Mouse (Mus musculus): ENCODE data around the gene Arfgef2. TPM values are rescaled to one million over a fixed set of nuclear protein-coding genes. Genes with fewer than 3 reads are reported as not detected.

Arfgef2 gene
- polyA plus RNA-seq, 1 experiment from 2014 or later = 4.2 TPM

DNA sequence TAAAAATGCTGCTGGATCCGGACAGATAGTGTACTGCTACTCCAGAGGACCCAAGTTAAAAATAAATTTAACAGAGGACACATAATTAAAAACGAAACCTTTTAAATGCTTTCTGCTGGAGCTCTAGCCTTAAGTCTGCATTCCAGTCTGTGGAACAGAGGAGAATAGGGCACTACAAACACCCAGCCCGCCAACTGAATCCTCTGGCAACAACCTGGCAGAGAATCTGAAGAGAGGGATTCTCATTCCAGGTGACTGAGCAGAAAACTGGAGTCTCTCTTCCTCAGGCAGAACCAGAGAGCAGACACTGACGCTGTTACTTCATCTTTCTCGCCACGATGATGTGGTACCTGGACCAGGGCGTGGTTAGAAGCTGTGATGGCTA, 4.9 kb upstream of the Arfgef2 start:
- ATAC-seq = no peak
- no peak overlapping the region for H3K4me3 ChIP-seq (ENCODE audit: low read length)
- no peak overlapping the region for H3K27ac ChIP-seq (ENCODE audit: low read depth, low read length)
- no peak overlapping the region for H3K9ac ChIP-seq (ENCODE audit: low read depth, low read length)
- H3K4me2 ChIP-seq (ENCODE audit: low read length) = no peak overlapping the region
- H3K27me3 ChIP-seq (replicated peaks; ENCODE audit: control insufficient read depth, insufficient read depth, low read length) = no peaks in the 10 kb centered on the region
- H3K36me3 ChIP-seq (ENCODE audit: control insufficient read depth, insufficient read depth, low read length) = peaks cover 3% of the 10 kb centered on the region
- no peaks in the 10 kb centered on the region for H3K4me1 ChIP-seq (ENCODE audit: control insufficient read depth, insufficient read depth, low read depth, low read length)
- 93% methylated on average over 7 of the region's 7 CpGs for WGBS
- no peaks in the 10 kb centered on the region for H3K9me3 ChIP-seq (ENCODE audit: control insufficient read depth, low read length)

DNA sequence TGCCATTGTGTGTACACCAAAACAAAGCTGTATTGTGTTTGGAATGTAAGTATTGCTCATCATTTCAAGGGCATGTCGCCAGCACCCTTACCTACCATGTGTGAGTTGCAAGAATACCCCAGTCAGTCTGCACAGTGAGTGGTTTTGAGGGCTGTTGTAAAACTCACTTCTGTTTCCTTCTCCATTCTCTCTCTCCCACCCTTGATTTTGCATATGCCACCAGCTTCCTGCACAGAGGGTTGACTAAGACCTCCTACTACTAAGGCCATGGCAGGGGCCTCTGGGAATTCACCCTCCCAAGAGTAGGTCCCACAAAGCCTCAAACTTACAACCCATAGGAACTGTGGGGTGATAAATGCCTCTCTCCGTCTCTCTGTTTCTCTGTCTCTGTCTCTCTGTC, 4.0 kb upstream of the Arfgef2 start:
- H3K27me3 ChIP-seq (replicated peaks; ENCODE audit: control insufficient read depth, insufficient read depth, low read length) = no peaks in the 10 kb centered on the region
- H3K27ac ChIP-seq (ENCODE audit: low read depth, low read length) = no peak overlapping the region
- peaks cover 5% of the 10 kb centered on the region for H3K4me1 ChIP-seq (ENCODE audit: control insufficient read depth, insufficient read depth, low read depth, low read length)
- no peaks in the 10 kb centered on the region; the same call in 1 of the 2 replicates for H3K36me3 ChIP-seq (ENCODE audit: control insufficient read depth, insufficient read depth, low read length)
- H3K4me2 ChIP-seq (ENCODE audit: low read length) = no peak overlapping the region
- H3K9me3 ChIP-seq (ENCODE audit: control insufficient read depth, low read length) = no peaks in the 10 kb centered on the region
- 79% methylated on average over 2 of the region's 2 CpGs for WGBS
- H3K9ac ChIP-seq (ENCODE audit: low read depth, low read length) = no peak overlapping the region
- no peak for ATAC-seq
- H3K4me3 ChIP-seq (ENCODE audit: low read length) = no peak overlapping the region

DNA sequence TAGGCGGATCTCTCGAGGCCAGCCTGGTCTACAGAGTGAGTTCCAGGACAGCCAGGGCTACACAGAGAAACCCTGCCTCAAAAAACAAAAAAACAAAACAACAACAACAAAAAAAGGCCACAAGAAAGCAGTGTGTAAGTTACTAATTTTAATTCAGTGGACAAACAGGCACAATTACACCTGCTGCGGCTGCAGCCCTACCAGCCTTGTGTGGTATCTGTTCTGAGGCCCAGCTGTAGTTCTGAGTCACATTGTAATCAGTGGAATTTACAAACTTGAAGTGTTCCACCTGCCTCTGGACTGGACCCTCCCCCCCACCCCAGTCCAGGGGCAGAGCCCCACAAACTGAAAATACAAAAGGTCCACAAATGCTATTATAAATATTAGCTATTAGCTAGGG, 2.1 kb upstream of the Arfgef2 start:
- peaks cover 12% of the 10 kb centered on the region for H3K4me1 ChIP-seq (ENCODE audit: control insufficient read depth, insufficient read depth, low read depth, low read length)
- H3K27ac ChIP-seq (ENCODE audit: low read depth, low read length) = no peak overlapping the region
- H3K36me3 ChIP-seq (ENCODE audit: control insufficient read depth, insufficient read depth, low read length) = no peaks in the 10 kb centered on the region
- no peaks in the 10 kb centered on the region for H3K9me3 ChIP-seq (ENCODE audit: control insufficient read depth, low read length)
- no peak for ATAC-seq
- no peak overlapping the region for H3K9ac ChIP-seq (ENCODE audit: low read depth, low read length)
- H3K27me3 ChIP-seq (replicated peaks; ENCODE audit: control insufficient read depth, insufficient read depth, low read length) = no peaks in the 10 kb centered on the region
- H3K4me3 ChIP-seq (ENCODE audit: low read length) = no peak overlapping the region
- 96% methylated on average over 3 of the region's 3 CpGs for WGBS
- H3K4me2 ChIP-seq (ENCODE audit: low read length) = no peak overlapping the region

DNA sequence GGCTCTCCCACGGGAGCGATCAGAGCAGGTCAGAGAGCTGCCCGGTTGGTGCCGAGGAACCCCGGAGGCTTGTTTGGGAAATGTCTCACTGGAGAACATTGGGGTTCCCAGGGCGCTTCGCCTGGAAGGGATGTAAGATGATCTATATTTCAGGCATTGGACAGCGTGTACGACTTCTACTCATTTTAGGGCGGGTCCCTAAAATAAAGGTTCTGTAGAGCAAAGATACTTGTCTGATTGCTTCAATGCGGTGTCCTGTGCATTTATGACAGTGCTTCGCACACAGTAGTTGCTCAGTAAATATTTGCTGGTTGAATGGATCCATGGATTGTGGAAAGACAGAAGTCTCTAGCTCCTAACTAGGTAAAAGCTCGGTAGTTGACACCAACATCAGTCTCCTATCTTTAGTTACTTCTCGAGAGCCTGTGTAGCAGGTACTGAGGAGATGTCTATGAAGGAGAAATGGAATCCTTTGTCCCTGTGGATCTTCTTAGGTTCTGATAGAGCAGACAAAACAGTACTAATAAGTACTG, 851 bp downstream of the Arfgef2 start:
- H3K4me2 ChIP-seq (ENCODE audit: low read length) = peak overlapping the region; percentile 74
- WGBS = 26% methylated on average over 14 of the region's 14 CpGs
- H3K4me1 ChIP-seq (ENCODE audit: control insufficient read depth, insufficient read depth, low read depth, low read length) = peaks cover 12% of the 10 kb centered on the region
- peak overlapping the region; percentile 85 for H3K4me3 ChIP-seq (ENCODE audit: low read length)
- H3K36me3 ChIP-seq (ENCODE audit: control insufficient read depth, insufficient read depth, low read length) = no peaks in the 10 kb centered on the region
- ATAC-seq = no peak
- H3K9ac ChIP-seq (ENCODE audit: low read depth, low read length) = peak overlapping the region; percentile 85
- no peaks in the 10 kb centered on the region for H3K9me3 ChIP-seq (ENCODE audit: control insufficient read depth, low read length)
- peak overlapping the region; percentile 74; the same call in 1 of the 2 replicates for H3K27ac ChIP-seq (ENCODE audit: low read depth, low read length)
- H3K27me3 ChIP-seq (replicated peaks; ENCODE audit: control insufficient read depth, insufficient read depth, low read length) = no peaks in the 10 kb centered on the region

DNA sequence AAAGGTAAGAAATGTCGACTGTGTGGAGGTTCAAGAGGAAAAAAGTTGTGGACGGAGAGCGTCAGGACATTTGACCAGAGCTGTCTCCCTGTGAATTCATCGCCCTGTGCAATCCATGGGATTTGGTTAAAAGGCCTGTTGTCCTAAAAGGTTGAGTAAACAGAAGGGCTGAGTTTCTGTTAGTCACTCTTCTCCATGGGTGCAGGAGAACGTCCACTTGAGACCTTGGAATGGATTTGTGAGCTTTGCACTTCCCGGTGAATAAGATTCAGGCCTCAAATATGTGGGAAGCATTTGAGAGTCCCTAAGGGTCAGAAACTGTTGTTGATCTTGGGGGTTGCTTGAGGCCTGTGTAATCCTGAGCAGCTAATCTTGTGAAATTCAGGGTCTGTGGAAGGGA, 1.4 kb downstream of the Arfgef2 start:
- WGBS = 85% methylated on average over 6 of the region's 6 CpGs
- no peak for ATAC-seq
- peak overlapping the region; percentile 74 for H3K4me2 ChIP-seq (ENCODE audit: low read length)

DNA sequence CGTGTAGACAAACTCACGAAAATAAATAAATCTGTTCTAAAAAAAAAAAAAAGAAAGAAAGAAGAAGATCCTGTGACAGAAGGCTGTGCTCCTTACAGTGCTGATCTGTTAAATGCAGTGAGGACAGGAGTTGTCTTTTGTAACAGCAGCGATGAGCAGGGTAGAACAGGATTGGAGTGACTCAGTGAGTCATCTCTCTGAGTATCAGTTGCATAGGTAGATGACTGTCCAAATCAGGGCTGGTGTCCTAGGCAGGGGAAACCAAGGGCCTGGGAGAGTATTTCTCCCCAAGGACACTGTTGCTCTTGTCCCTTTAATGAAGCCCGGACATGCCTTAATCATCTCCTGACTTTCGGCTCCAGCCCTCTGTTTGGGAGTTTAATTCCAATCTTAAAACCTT, 4.1 kb downstream of the Arfgef2 start:
- no peak overlapping the region for H3K9ac ChIP-seq (ENCODE audit: low read depth, low read length)
- no peak overlapping the region for H3K27ac ChIP-seq (ENCODE audit: low read depth, low read length)
- no peak overlapping the region for H3K4me3 ChIP-seq (ENCODE audit: low read length)
- 91% methylated on average over 5 of the region's 5 CpGs for WGBS
- H3K4me1 ChIP-seq (ENCODE audit: control insufficient read depth, insufficient read depth, low read depth, low read length) = peaks cover 12% of the 10 kb centered on the region
- H3K9me3 ChIP-seq (ENCODE audit: control insufficient read depth, low read length) = no peaks in the 10 kb centered on the region
- H3K27me3 ChIP-seq (replicated peaks; ENCODE audit: control insufficient read depth, insufficient read depth, low read length) = no peaks in the 10 kb centered on the region
- no peak for ATAC-seq
- no peak overlapping the region for H3K4me2 ChIP-seq (ENCODE audit: low read length)
- no peaks in the 10 kb centered on the region for H3K36me3 ChIP-seq (ENCODE audit: control insufficient read depth, insufficient read depth, low read length)

More for the DNA sequence above, 1.4 kb downstream of the Arfgef2 start:
- H3K27me3 ChIP-seq (replicated peaks; ENCODE audit: control insufficient read depth, insufficient read depth, low read length) = no peaks in the 10 kb centered on the region
- H3K27ac ChIP-seq (ENCODE audit: low read depth, low read length) = no peak overlapping the region
- H3K9ac ChIP-seq (ENCODE audit: low read depth, low read length) = no peak overlapping the region
- H3K36me3 ChIP-seq (ENCODE audit: control insufficient read depth, insufficient read depth, low read length) = no peaks in the 10 kb centered on the region
- peaks cover 12% of the 10 kb centered on the region for H3K4me1 ChIP-seq (ENCODE audit: control insufficient read depth, insufficient read depth, low read depth, low read length)
- H3K4me3 ChIP-seq (ENCODE audit: low read length) = peak overlapping the region; percentile 85; the same call in 1 of the 2 replicates
- no peaks in the 10 kb centered on the region for H3K9me3 ChIP-seq (ENCODE audit: control insufficient read depth, low read length)

DNA sequence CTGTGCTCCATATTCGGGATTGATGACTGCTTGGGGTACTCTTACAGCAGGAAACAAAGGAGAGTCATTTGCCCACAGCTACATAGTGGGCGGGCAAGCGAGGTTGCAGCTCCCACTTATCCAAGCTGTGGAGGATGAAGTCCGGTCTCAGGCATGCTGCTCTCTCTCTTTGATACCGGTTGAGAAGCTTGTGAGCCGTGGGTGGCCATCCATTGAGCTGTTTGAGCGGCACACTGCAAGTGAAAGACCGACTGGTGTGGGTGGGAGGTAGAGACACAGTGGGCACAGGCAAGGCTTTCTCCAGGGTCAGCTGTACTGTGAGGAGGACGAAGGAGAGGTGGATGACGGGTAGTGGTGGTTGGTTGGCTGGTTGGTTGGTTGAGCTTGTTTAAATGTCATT, 5.4 kb downstream of the Arfgef2 start:
- no peaks in the 10 kb centered on the region for H3K36me3 ChIP-seq (ENCODE audit: control insufficient read depth, insufficient read depth, low read length)
- no peaks in the 10 kb centered on the region for H3K27me3 ChIP-seq (replicated peaks; ENCODE audit: control insufficient read depth, insufficient read depth, low read length)
- peaks cover 12% of the 10 kb centered on the region for H3K4me1 ChIP-seq (ENCODE audit: control insufficient read depth, insufficient read depth, low read depth, low read length)
- no peak overlapping the region for H3K9ac ChIP-seq (ENCODE audit: low read depth, low read length)
- no peak for ATAC-seq
- no peak overlapping the region for H3K4me3 ChIP-seq (ENCODE audit: low read length)
- H3K9me3 ChIP-seq (ENCODE audit: control insufficient read depth, low read length) = no peaks in the 10 kb centered on the region
- H3K27ac ChIP-seq (ENCODE audit: low read depth, low read length) = no peak overlapping the region
- WGBS = 73% methylated on average over 10 of the region's 10 CpGs
- no peak overlapping the region for H3K4me2 ChIP-seq (ENCODE audit: low read length)

DNA sequence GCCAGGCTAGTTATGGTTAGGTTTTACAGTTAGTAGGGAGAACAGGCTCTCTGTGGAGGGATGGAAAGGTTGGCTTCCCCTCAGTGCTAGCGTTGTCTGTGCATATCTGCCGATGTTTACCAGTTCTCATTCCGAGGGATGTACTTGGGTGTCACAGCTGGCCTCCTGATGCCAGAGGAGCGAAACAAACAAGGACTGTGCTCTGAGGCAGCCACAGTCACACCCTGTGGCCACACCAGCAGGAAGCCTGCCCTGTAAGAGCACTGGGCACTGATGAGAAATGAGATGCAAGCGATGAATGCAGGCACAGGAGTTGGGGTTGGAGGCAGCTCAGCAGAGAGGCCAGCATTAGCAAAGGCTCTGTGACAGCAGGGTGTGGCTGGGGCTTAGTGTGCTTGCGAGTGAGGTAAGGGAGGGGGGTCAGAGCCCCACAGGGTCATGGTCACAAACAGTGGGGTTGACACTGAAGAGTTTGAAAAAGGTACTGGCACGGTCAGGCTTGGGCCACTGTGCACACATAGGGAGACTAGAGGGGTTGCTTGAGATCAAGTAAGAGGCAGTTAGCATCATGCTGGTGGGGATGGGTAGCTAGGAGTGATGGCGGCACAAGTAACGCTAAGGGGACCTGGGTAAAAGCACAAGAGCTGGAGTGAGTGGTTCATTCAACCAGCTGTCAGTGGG, 13.2 kb downstream of the Arfgef2 start:
- Histone ChIP-seq H3K4me1 (ENCODE audit: control insufficient read depth, insufficient read depth, low read depth, low read length) (no peaks in the 10 kb centered on the region; the same call in 1 of the 2 replicates), H3K9ac (ENCODE audit: low read depth, low read length) (no peak overlapping the region), H3K27ac (ENCODE audit: low read depth, low read length) (no peak overlapping the region), H3K27me3 (replicated peaks; ENCODE audit: control insufficient read depth, insufficient read depth, low read length) (no peaks in the 10 kb centered on the region), H3K9me3 (ENCODE audit: control insufficient read depth, low read length) (no peaks in the 10 kb centered on the region), H3K36me3 (ENCODE audit: control insufficient read depth, insufficient read depth, low read length) (peaks cover 3% of the 10 kb centered on the region; the same call in 1 of the 2 replicates), H3K4me2 (ENCODE audit: low read length) (no peak overlapping the region), H3K4me3 (ENCODE audit: low read length) (no peak overlapping the region)
- WGBS = 72% methylated on average over 9 of the region's 9 CpGs
- ATAC-seq = no peak

DNA sequence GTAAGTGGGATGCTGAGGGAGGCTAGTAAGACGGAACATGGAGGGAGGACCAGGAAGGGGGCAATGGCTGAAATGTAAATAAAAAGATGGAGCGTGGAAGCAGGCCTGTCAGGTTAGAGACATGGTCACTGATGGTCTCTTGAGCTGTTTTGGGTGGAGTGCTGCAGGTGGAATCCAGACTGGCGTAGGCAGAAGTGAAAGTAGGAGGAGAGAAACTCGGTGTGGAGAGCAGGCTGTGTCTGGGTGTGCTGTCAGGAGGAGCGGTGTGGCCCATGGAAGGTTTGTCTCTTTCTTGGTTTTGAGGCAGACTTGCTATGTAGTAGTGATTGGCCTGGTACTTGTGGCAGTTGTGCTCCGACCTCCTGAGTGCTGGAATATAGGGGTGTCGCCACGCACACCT, 14.5 kb downstream of the Arfgef2 start:
- ATAC-seq = no peak
- Histone ChIP-seq H3K4me1 (ENCODE audit: control insufficient read depth, insufficient read depth, low read depth, low read length) (no peaks in the 10 kb centered on the region; the same call in 1 of the 2 replicates), H3K4me2 (ENCODE audit: low read length) (no peak overlapping the region)

More for the DNA sequence above, 14.5 kb downstream of the Arfgef2 start:
- WGBS = 92% methylated on average over 8 of the region's 8 CpGs
- no peaks in the 10 kb centered on the region for H3K27me3 ChIP-seq (replicated peaks; ENCODE audit: control insufficient read depth, insufficient read depth, low read length)
- no peak overlapping the region for H3K4me3 ChIP-seq (ENCODE audit: low read length)
- no peak overlapping the region for H3K9ac ChIP-seq (ENCODE audit: low read depth, low read length)
- H3K27ac ChIP-seq (ENCODE audit: low read depth, low read length) = no peak overlapping the region
- H3K36me3 ChIP-seq (ENCODE audit: control insufficient read depth, insufficient read depth, low read length) = peaks cover 3% of the 10 kb centered on the region; the same call in 1 of the 2 replicates
- no peaks in the 10 kb centered on the region for H3K9me3 ChIP-seq (ENCODE audit: control insufficient read depth, low read length)

Measured in hindbrain, embryonic 16.5 days (tissue).